ENCODE assay signal across 8 mouse cellular contexts in genomic region chr5:100158791-100159637, GRCm38 (mm10). TPM values are rescaled to one million over a fixed set of nuclear protein-coding genes. Genes with fewer than 3 reads are reported as not detected.
DNase-seq lines count a peak whose midpoint lies in the region; ATAC-seq and TF ChIP-seq lines count a peak whose summit lies in the region.

No protein-coding gene starts in this region.

- WGBS in liver, embryonic 14.5 days (ENCODE audit: insufficient replicate concordance): 1% methylated on average over 86 of the region's 101 CpGs
- under 1% methylated on average over 86 of the region's 101 CpGs for WGBS in neural tube, embryonic 12.5 days

- H3K4me2 ChIP-seq in liver, embryonic 14.5 days (ENCODE audit: low read depth): peak overlapping the region; percentile 58
- peak overlapping the region; percentile 90 for H3K4me2 ChIP-seq in neural tube, embryonic 12.5 days (replicated peaks)

- H3K27me3 ChIP-seq in liver, embryonic 14.5 days (ENCODE audit: control insufficient read depth, insufficient read depth, low read length): peaks cover 41% of the 10 kb centered on the region
- peaks cover 20% of the 10 kb centered on the region for H3K27me3 ChIP-seq in neural tube, embryonic 12.5 days (replicated peaks)

- H3K36me3 ChIP-seq in liver, embryonic 14.5 days (replicated peaks; ENCODE audit: control insufficient read depth, insufficient read depth, low read depth): no peaks in the 10 kb centered on the region
- no peaks in the 10 kb centered on the region for H3K36me3 ChIP-seq in neural tube, embryonic 12.5 days

- ATAC-seq in liver, embryonic 14.5 days (ENCODE audit: insufficient read depth): no peak
- peak; percentile 70 for ATAC-seq in neural tube, embryonic 12.5 days (ENCODE audit: low FRiP score, low read depth)
- ATAC-seq in activated CD4-positive, CD25-positive, alpha-beta regulatory T cell, adult 4 months: no peak

- TF ChIP-seq CTCF in liver, embryonic 14.5 days (IDR thresholded peaks at IDR 0.05; ENCODE audit: low read depth): no peak

- no peak for TF ChIP-seq EP300 in liver, embryonic 14.5 days (IDR thresholded peaks at IDR 0.05; ENCODE audit: low read depth)

- no peak overlapping the region for H3K27ac ChIP-seq in liver, embryonic 14.5 days
- H3K27ac ChIP-seq in neural tube, embryonic 12.5 days: no peak overlapping the region

- peak overlapping the region; percentile 42 to 50 for H3K4me3 ChIP-seq in liver, embryonic 14.5 days (ENCODE audit: insufficient read depth in 1 of 2, low read depth in 2 of 2, low read length in 2 of 2)
- peak overlapping the region; percentile 81 for H3K4me3 ChIP-seq in neural tube, embryonic 12.5 days

- H3K9ac ChIP-seq in liver, embryonic 14.5 days (replicated peaks): no peak overlapping the region
- H3K9ac ChIP-seq in neural tube, embryonic 12.5 days: peak overlapping the region; percentile 83

- no peaks in the 10 kb centered on the region for H3K9me3 ChIP-seq in liver, embryonic 14.5 days (ENCODE audit: control insufficient read depth, low read length)
- no peaks in the 10 kb centered on the region for H3K9me3 ChIP-seq in neural tube, embryonic 12.5 days

- H3K4me1 ChIP-seq in liver, embryonic 14.5 days (replicated peaks; ENCODE audit: control insufficient read depth in 2 of 2, insufficient read depth in 2 of 2, low read length in 1 of 2): no peaks in the 10 kb centered on the region
- H3K4me1 ChIP-seq in neural tube, embryonic 12.5 days: 0 out of 2 replicates have a peak, but pooled peaks cover 6% of the 10 kb centered on the region

- peak; percentile 31 for DNase-seq in ovary, postnatal 36 days (ENCODE audit: low spot score)
- DNase-seq in ovary, postnatal 10 days (ENCODE audit: low spot score): no peak
- DNase-seq in cerebellum, postnatal 36 days: peak; percentile 68 to 74
- DNase-seq in heart, adult 9 months (ENCODE audit: low spot score in 2 of 2): peak; percentile 3 to 14
- DNase-seq in kidney, adult 9 months: peak; percentile 40
- DNase-seq in liver, embryonic 14.5 days (ENCODE audit: low read depth in 3 of 3, low spot score in 3 of 3): no peak

RNA-seq across cellular contexts. Expression of gene Tmem150c, which starts 0.6 kb away (rescaled TPM):
- polyA plus RNA-seq in liver, embryonic 14.5 days (2012; rRNA removed): 0.37 and 0.55 TPM in 2 replicates
- 0.21 and 0.24 TPM in 2 replicates for polyA plus RNA-seq in liver, embryonic 14.5 days (2014; fragmentation: Nextera tagmentation; extraction: Ambion mirVana)
- polyA plus RNA-seq in neural tube, embryonic 12.5 days (2016; fragmentation: Nextera tagmentation; extraction: Ambion mirVana): 8.3 and 9.5 TPM in 2 replicates
- not detected for polyA plus RNA-seq in activated CD4-positive, CD25-positive, alpha-beta regulatory T cell, adult 4 months (2017; shearing (Covaris generic))

Comparison
In these comparisons a context has a peak if more than half of its experiments do, and no peak if none do; other contexts are left out.
1. DNase-seq: peak in ovary, postnatal 36 days (single experiment), cerebellum, postnatal 36 days (2 of 2), heart, adult 9 months (2 of 2) and kidney, adult 9 months (single experiment); none in ovary, postnatal 10 days (single experiment) and liver, embryonic 14.5 days (0 of 3).